In the genomic region with DNA sequence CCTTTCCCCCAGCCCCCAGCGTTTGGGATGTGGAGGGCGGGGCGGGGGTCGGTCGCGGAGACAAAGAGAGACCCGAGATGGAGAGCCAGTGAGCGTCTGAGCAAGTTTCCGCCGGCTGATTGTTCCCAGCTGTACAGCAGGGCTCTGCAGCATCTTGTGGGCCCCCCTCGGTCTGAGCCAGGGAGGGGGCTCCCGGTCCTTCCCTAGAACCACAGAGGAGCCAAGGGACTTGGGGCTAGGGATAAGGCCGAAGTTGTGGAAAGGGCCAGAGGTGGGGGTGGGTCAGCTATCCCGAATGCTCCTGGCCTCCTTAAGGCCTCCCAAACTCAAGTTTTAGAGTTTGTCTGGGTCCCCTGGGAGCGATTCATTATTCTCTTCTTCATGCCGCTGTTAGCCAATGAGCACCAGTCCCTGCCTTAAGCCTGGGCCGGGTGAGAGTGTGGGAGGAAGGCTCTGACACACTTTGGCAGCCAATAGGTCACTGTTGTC, we compare ENCODE assay signal across 8 mouse cellular contexts. TPM values are rescaled to one million over a fixed set of nuclear protein-coding genes. Genes with fewer than 3 reads are reported as not detected.
DNase-seq lines count a peak whose midpoint lies in the region; ATAC-seq and TF ChIP-seq lines count a peak whose summit lies in the region.

No protein-coding gene starts in this region.

- H3K4me2 ChIP-seq in heart, postnatal 0 days (ENCODE audit: low read depth, low read length): peak overlapping the region; percentile 82
- H3K4me2 ChIP-seq in liver, embryonic 11.5 days: peak overlapping the region; percentile 66
- peak overlapping the region; percentile 77 for H3K4me2 ChIP-seq in neural tube, embryonic 14.5 days (ENCODE audit: low read depth, low read length)

- H3K4me3 ChIP-seq in E14TG2a.4 (replicated peaks; ENCODE audit: low read length): peak overlapping the region; percentile 39
- H3K4me3 ChIP-seq in heart, postnatal 0 days (ENCODE audit: low read depth, low read length): peak overlapping the region; percentile 58
- peak overlapping the region; percentile 51 for H3K4me3 ChIP-seq in liver, embryonic 11.5 days (ENCODE audit: low read depth, low read length)
- H3K4me3 ChIP-seq in neural tube, embryonic 14.5 days (ENCODE audit: low read depth, low read length): peak overlapping the region; percentile 50

- no peak for TF ChIP-seq CTCF in E14TG2a.4 (conservative IDR thresholded peaks at IDR 0.05; ENCODE audit: low read length)
- no peak for TF ChIP-seq CTCF in heart, postnatal 0 days (IDR thresholded peaks at IDR 0.05; ENCODE audit: low read depth)

- 0 out of 2 replicates have a peak, but pooled peaks have one; percentile 9 for ATAC-seq in heart, postnatal 0 days (ENCODE audit: insufficient read depth, low read depth)
- no peak for ATAC-seq in liver, embryonic 11.5 days (replicated peaks; ENCODE audit: low FRiP score)
- ATAC-seq in neural tube, embryonic 14.5 days (ENCODE audit: low read depth): peak; percentile 60
- no peak for ATAC-seq in megakaryocyte-erythroid progenitor cell, adult 5-6 weeks (replicated peaks; ENCODE audit: low FRiP score, low TSS enrichment, poor library complexity, severe bottlenecking)

- peaks cover 25% of the 10 kb centered on the region for H3K9me3 ChIP-seq in E14TG2a.4 (ENCODE audit: low read length)
- H3K9me3 ChIP-seq in heart, postnatal 0 days (replicated peaks; ENCODE audit: control insufficient read depth, low read length): no peaks in the 10 kb centered on the region
- H3K9me3 ChIP-seq in liver, embryonic 11.5 days (ENCODE audit: control insufficient read depth, low read length): no peaks in the 10 kb centered on the region
- H3K9me3 ChIP-seq in neural tube, embryonic 14.5 days (ENCODE audit: control insufficient read depth, low read length): no peaks in the 10 kb centered on the region

- peak overlapping the region; percentile 68 for H3K27ac ChIP-seq in heart, postnatal 0 days (ENCODE audit: low read depth)
- H3K27ac ChIP-seq in liver, embryonic 11.5 days (ENCODE audit: low read depth, low read length): peak overlapping the region; percentile 17; the same call in 1 of the 2 replicates
- H3K27ac ChIP-seq in neural tube, embryonic 14.5 days (ENCODE audit: low read depth, low read length): peak overlapping the region; percentile 67

- peak; percentile 43 for DNase-seq in embryo, embryonic 11.5 days (ENCODE audit: low read depth, low spot score)
- peak; percentile 51 for DNase-seq in heart, postnatal 0 days (ENCODE audit: low spot score)
- no peak for DNase-seq in liver, embryonic 11.5 days (ENCODE audit: low spot score)
- no peak for DNase-seq in testis, postnatal 10 days (ENCODE audit: low spot score)
- no peak for DNase-seq in spleen, adult 18-20 months

- peak overlapping the region; percentile 67 for H3K9ac ChIP-seq in heart, postnatal 0 days (replicated peaks; ENCODE audit: low read depth, low read length)
- H3K9ac ChIP-seq in liver, embryonic 11.5 days (ENCODE audit: low read depth, low read length): peak overlapping the region; percentile 58
- H3K9ac ChIP-seq in neural tube, embryonic 14.5 days (replicated peaks; ENCODE audit: low read depth, low read length): peak overlapping the region; percentile 76

- TF ChIP-seq EP300 in heart, postnatal 0 days (IDR thresholded peaks at IDR 0.05; ENCODE audit: low read depth): no peak

- WGBS in heart, postnatal 0 days: 4% methylated on average over 17 of the region's 17 CpGs
- 5% methylated on average over 17 of the region's 17 CpGs for WGBS in liver, embryonic 11.5 days
- WGBS in neural tube, embryonic 14.5 days: under 1% methylated on average over 17 of the region's 17 CpGs

- H3K36me3 ChIP-seq in E14TG2a.4 (ENCODE audit: insufficient read depth, low read length): peaks cover 21% of the 10 kb centered on the region
- peaks cover 7% of the 10 kb centered on the region; the same call in 1 of the 2 replicates for H3K36me3 ChIP-seq in heart, postnatal 0 days (replicated peaks; ENCODE audit: control insufficient read depth, insufficient read depth, low read length)
- peaks cover 14% of the 10 kb centered on the region for H3K36me3 ChIP-seq in liver, embryonic 11.5 days (ENCODE audit: control insufficient read depth, insufficient read depth, low read length)
- H3K36me3 ChIP-seq in neural tube, embryonic 14.5 days (ENCODE audit: control insufficient read depth, insufficient read depth, low read length): peaks cover 37% of the 10 kb centered on the region

- H3K4me1 ChIP-seq in E14TG2a.4 (replicated peaks; ENCODE audit: low read depth, low read length): peaks cover 51% of the 10 kb centered on the region
- peaks cover 8% of the 10 kb centered on the region; the same call in 1 of the 2 replicates for H3K4me1 ChIP-seq in heart, postnatal 0 days (ENCODE audit: control insufficient read depth, insufficient read depth)
- H3K4me1 ChIP-seq in liver, embryonic 11.5 days (replicated peaks; ENCODE audit: control insufficient read depth, insufficient read depth, low read length): peaks cover 16% of the 10 kb centered on the region
- peaks cover 20% of the 10 kb centered on the region for H3K4me1 ChIP-seq in neural tube, embryonic 14.5 days (ENCODE audit: control insufficient read depth, insufficient read depth, low read length)

- H3K27me3 ChIP-seq in E14TG2a.4 (ENCODE audit: insufficient read depth, low read length): peaks cover 16% of the 10 kb centered on the region
- no peaks in the 10 kb centered on the region for H3K27me3 ChIP-seq in heart, postnatal 0 days (ENCODE audit: control insufficient read depth, insufficient read depth, low read length)
- H3K27me3 ChIP-seq in liver, embryonic 11.5 days (replicated peaks; ENCODE audit: control insufficient read depth, insufficient read depth, low read length): peaks cover 16% of the 10 kb centered on the region
- H3K27me3 ChIP-seq in neural tube, embryonic 14.5 days (ENCODE audit: control insufficient read depth, insufficient read depth, low read length): no peaks in the 10 kb centered on the region

RNA-seq across cellular contexts. Expression of a gene that starts 0.8 kb away (rescaled TPM):
- total RNA-seq in heart, postnatal 0 days (2014; rRNA removed; ENCODE audit: low replicate concordance): 45.0 and 47.8 TPM in 2 replicates
- polyA plus RNA-seq in heart, postnatal 0 days (2015; fragmentation: Nextera tagmentation; extraction: Ambion mirVana): 114 and 129 TPM in 2 replicates
- polyA plus RNA-seq in liver, embryonic 11.5 days (2014; fragmentation: Nextera tagmentation; extraction: Ambion mirVana): 107 and 128 TPM in 2 replicates
- 109 and 229 TPM in 2 replicates for polyA plus RNA-seq in neural tube, embryonic 14.5 days (2014; fragmentation: Nextera tagmentation; extraction: Ambion mirVana)
- not detected in 2 replicates for total RNA-seq in megakaryocyte-erythroid progenitor cell, adult 5-6 weeks (2014; fragmentation: Nextera tagmentation)
- total RNA-seq in megakaryocyte-erythroid progenitor cell, adult 5-6 weeks (2017): not detected in 2 replicates

RNA-seq across cellular contexts. Expression of a gene that starts 24.3 kb away (rescaled TPM):
- 45.8 and 47.7 TPM in 2 replicates for total RNA-seq in heart, postnatal 0 days (2014; rRNA removed; ENCODE audit: low replicate concordance)
- polyA plus RNA-seq in heart, postnatal 0 days (2015; fragmentation: Nextera tagmentation; extraction: Ambion mirVana): 18.8 and 19.3 TPM in 2 replicates
- polyA plus RNA-seq in liver, embryonic 11.5 days (2014; fragmentation: Nextera tagmentation; extraction: Ambion mirVana): 41.7 and 42.7 TPM in 2 replicates
- 155 and 160 TPM in 2 replicates for polyA plus RNA-seq in neural tube, embryonic 14.5 days (2014; fragmentation: Nextera tagmentation; extraction: Ambion mirVana)
- total RNA-seq in megakaryocyte-erythroid progenitor cell, adult 5-6 weeks (2014; fragmentation: Nextera tagmentation): 24.6 and 25.2 TPM in 2 replicates
- 20.4 and 28.7 TPM in 2 replicates for total RNA-seq in megakaryocyte-erythroid progenitor cell, adult 5-6 weeks (2017)

RNA-seq across cellular contexts. Expression of a gene that starts 49.4 kb away (rescaled TPM):
- total RNA-seq in heart, postnatal 0 days (2014; rRNA removed; ENCODE audit: low replicate concordance): 4.6 and 4.9 TPM in 2 replicates
- 1.8 and 2.1 TPM in 2 replicates for polyA plus RNA-seq in heart, postnatal 0 days (2015; fragmentation: Nextera tagmentation; extraction: Ambion mirVana)
- 5.0 and 6.0 TPM in 2 replicates for polyA plus RNA-seq in liver, embryonic 11.5 days (2014; fragmentation: Nextera tagmentation; extraction: Ambion mirVana)
- 4.8 and 5.2 TPM in 2 replicates for polyA plus RNA-seq in neural tube, embryonic 14.5 days (2014; fragmentation: Nextera tagmentation; extraction: Ambion mirVana)
- total RNA-seq in megakaryocyte-erythroid progenitor cell, adult 5-6 weeks (2014; fragmentation: Nextera tagmentation): 6.9 and 8.9 TPM in 2 replicates
- 1.3 and 5.7 TPM in 2 replicates for total RNA-seq in megakaryocyte-erythroid progenitor cell, adult 5-6 weeks (2017)

RNA-seq across cellular contexts. Expression of a gene that starts 50.0 kb away (rescaled TPM):
- total RNA-seq in heart, postnatal 0 days (2014; rRNA removed; ENCODE audit: low replicate concordance): 893 and 947 TPM in 2 replicates
- 1,828 and 1,869 TPM in 2 replicates for polyA plus RNA-seq in heart, postnatal 0 days (2015; fragmentation: Nextera tagmentation; extraction: Ambion mirVana)
- 339 and 355 TPM in 2 replicates for polyA plus RNA-seq in liver, embryonic 11.5 days (2014; fragmentation: Nextera tagmentation; extraction: Ambion mirVana)
- polyA plus RNA-seq in neural tube, embryonic 14.5 days (2014; fragmentation: Nextera tagmentation; extraction: Ambion mirVana): 469 and 520 TPM in 2 replicates
- 154 and 177 TPM in 2 replicates for total RNA-seq in megakaryocyte-erythroid progenitor cell, adult 5-6 weeks (2014; fragmentation: Nextera tagmentation)
- 99.5 and 128 TPM in 2 replicates for total RNA-seq in megakaryocyte-erythroid progenitor cell, adult 5-6 weeks (2017)

Comparison
In these comparisons a context has a peak if more than half of its experiments do, and no peak if none do; other contexts are left out.
1. DNase-seq: peak in embryo, embryonic 11.5 days (single experiment) and heart, postnatal 0 days (single experiment); none in liver, embryonic 11.5 days (single experiment), testis, postnatal 10 days (single experiment) and spleen, adult 18-20 months (0 of 2).
2. ATAC-seq: peak in heart, postnatal 0 days (single experiment) and neural tube, embryonic 14.5 days (single experiment); none in liver, embryonic 11.5 days (single experiment) and megakaryocyte-erythroid progenitor cell, adult 5-6 weeks (single experiment).
3. H3K27ac ChIP-seq: peak in every context shown above with its lines; median percentile 68 in heart, postnatal 0 days; 67 in neural tube, embryonic 14.5 days; 17 in liver, embryonic 11.5 days.
4. Peak in every context shown above with its lines, with median percentiles within 50 percentile points of each other: H3K4me3 ChIP-seq, H3K4me2 ChIP-seq and H3K9ac ChIP-seq.